Comparison of ENCODE assay signal across 2 mouse cellular contexts in the genomic region with DNA sequence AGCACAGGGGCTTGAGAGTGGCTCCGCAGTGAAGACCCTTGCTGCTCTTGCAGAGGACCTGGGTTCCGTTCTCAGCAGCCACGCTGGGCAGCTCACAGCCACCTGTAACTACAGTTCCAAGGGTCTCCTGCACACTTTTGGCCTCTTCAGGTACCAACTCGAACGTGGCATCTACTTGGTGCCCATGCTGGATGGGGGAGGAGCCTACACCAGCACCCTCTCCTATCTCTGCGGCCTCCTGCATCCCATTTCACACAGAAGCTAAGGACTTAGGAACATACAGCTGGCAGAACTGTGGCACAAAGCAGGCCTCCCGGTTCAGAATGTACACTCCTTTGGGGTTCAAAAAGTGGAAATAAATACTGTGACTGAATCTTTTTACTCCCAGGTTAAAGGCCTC.
"Had no signal": no experiment of that assay in that cellular context is flagged by ENCODE, and none has a peak within 500 bp of the region (broad histone marks: within the 10 kb centered on the region; RNA-seq: fewer than 3 reads in every experiment).

No protein-coding gene starts in this region.

- H3K27ac ChIP-seq: kidney, embryonic 15.5 days; liver, embryonic 15.5 days had no signal

- H3K4me3 ChIP-seq: kidney, embryonic 15.5 days; liver, embryonic 15.5 days had no signal

- H3K9me3 ChIP-seq: kidney, embryonic 15.5 days; liver, embryonic 15.5 days had no signal

- H3K9ac ChIP-seq: liver, embryonic 15.5 days had no signal

- H3K4me2 ChIP-seq: liver, embryonic 15.5 days had no signal

- H3K36me3 ChIP-seq: kidney, embryonic 15.5 days; liver, embryonic 15.5 days had no signal
